Mouse (Mus musculus) myocyte (in vitro differentiated cells): ENCODE results near the gene Zcchc3.

ENCODE experiments used
- CEBPB ChIP-seq: IDR thresholded peaks from 2 replicates; pipeline ENCODE4 v1.6.1; 2011; ENCODE audit warnings: mild to moderate bottlenecking, moderate library complexity; ENCODE audit not compliant: poor library complexity, insufficient read depth, severe bottlenecking
- MAX ChIP-seq: IDR thresholded peaks from one replicate; pipeline ENCODE4 v1.6.1; 2011; ENCODE audit warnings: low read depth, mild to moderate bottlenecking, control low read depth
- MYOD1 ChIP-seq, 3 experiments: IDR thresholded peaks; one replicate each; pipeline ENCODE4 v1.6.1; 2011; ENCODE audit warnings: control low read depth in 2 of 3, low read depth in 2 of 3, mild to moderate bottlenecking in 2 of 3, moderate library complexity in 1 of 3; ENCODE audit not compliant: insufficient read length in 2 of 3, control insufficient read depth in 1 of 3
- POLR2A ChIP-seq: IDR thresholded peaks from one replicate; pipeline ENCODE4 v1.6.1; 2011; ENCODE audit warnings: low read depth, mild to moderate bottlenecking, control low read depth, moderate library complexity; ENCODE audit not compliant: insufficient read length
- POLR2AphosphoS2 ChIP-seq: IDR thresholded peaks from one replicate; pipeline ENCODE4 v1.6.1; 2011; ENCODE audit warnings: low read depth, control low read depth; ENCODE audit not compliant: insufficient read length
- TCF12 ChIP-seq: IDR thresholded peaks from one replicate; pipeline ENCODE4 v1.6.1; 2011; ENCODE audit warnings: mild to moderate bottlenecking, control low read depth; ENCODE audit not compliant: poor library complexity, insufficient read depth, severe bottlenecking
- TCF3 ChIP-seq: IDR thresholded peaks from one replicate; pipeline ENCODE4 v1.6.1; 2011; ENCODE audit warnings: low read depth, control low read depth; ENCODE audit not compliant: insufficient read length
- USF1 ChIP-seq: IDR thresholded peaks from one replicate; pipeline ENCODE4 v1.6.1; 2011; ENCODE audit warnings: low read depth, mild to moderate bottlenecking, control low read depth, moderate library complexity

DNA sequence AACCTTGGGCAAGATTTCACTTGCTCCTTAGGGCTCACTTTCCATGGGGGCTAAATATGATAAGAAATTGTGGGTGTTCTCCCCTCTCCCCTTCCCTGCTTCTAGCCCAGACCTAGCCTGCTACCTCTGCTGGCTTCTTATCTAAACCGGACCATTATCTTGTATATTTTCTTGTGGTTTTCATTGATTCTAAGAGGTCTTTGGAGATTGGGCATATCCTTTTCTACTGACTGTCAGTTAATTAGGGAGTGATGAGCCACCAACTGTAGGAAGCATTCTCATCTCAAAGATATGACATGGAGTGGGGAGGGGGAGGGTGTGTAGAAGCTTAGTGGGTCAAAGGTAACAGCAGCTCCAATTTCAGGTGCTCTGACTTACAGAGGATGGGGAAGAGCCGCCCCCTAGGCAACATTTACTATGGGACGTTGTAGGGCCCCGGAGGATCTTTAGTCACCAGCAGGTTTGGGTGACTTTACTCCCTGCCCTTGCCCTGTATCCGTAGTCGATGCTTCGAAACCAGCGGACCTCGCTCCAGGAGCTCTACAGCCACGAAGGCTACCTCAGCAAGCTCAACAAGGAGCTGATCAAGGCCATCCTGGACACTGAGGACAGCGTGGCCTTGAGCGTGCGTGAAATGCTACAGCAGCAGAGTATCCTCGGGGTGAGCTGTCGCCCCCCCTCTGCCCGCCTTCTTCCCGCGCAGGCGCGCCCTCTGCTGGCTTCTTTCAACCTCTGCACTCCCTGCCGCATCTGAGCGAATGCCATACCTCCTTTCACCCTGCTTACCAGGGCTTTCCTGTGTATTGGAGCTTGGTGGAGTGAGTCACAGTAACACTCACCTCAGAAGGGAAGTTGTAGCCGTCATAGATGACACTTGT, 22.4 kb upstream of the Zcchc3 start:
- TF ChIP-seq MAX (no peak), POLR2A (no peak), USF1 (no peak), POLR2AphosphoS2 (no peak), CEBPB (no peak), TCF12 (no peak), MYOD1 (IDR thresholded peaks at IDR 0.05; ENCODE audit: control insufficient read depth in 1 of 3, insufficient read length in 2 of 3, low read depth in 2 of 3) (no peak), TCF3 (no peak)
